Mouse (Mus musculus): ENCODE data around the gene Pom121l2. TPM values are rescaled to one million over a fixed set of nuclear protein-coding genes. Genes with fewer than 3 reads are reported as not detected.

Pom121l2 gene
- polyA plus RNA-seq, 1 experiment = not detected

DNA sequence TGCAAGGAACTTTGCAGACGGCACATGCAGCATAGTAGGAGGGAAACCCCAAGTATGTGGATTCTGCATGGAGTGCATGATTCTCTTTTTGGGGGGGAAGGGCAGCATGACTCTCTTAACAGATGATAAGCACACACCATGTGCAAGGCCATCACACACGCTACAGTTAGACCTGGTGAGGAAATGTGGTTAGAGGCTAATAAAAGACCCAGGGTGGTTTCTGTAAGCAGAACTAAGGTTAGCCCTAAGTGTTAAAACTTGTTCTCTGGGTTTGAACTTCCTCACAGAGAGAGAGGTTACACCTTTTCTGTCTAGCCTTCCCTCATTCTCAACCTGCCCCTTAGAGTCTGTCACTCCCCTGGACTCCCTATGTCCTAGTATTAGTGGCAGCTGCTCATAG is 20.4 kb downstream of the Pom121l2 start:
- H3K4me1 ChIP-seq (ENCODE audit: control insufficient read depth, insufficient read depth, low read length) = peaks cover 36% of the 10 kb centered on the region
- TF ChIP-seq POLR2A (IDR thresholded peaks at IDR 0.05; ENCODE audit: borderline replicate concordance, low read depth, low read length) (no peak), CTCF (IDR thresholded peaks at IDR 0.05; ENCODE audit: low read depth, low read length) (no peak)
- peak overlapping the region; percentile 35 for H3K4me3 ChIP-seq (ENCODE audit: insufficient read depth, low read length)
- peak overlapping the region; percentile 35 for H3K27ac ChIP-seq (ENCODE audit: insufficient read depth, low read depth, low read length)

- TF ChIP-seq CTCF (IDR thresholded peaks at IDR 0.05; ENCODE audit: low read depth, low read length) (no peak), POLR2A (IDR thresholded peaks at IDR 0.05; ENCODE audit: borderline replicate concordance, low read depth, low read length) (no peak)
- Histone ChIP-seq H3K4me3 (ENCODE audit: insufficient read depth, low read length) (peak overlapping the region; percentile 35), H3K27ac (ENCODE audit: insufficient read depth, low read depth, low read length) (peak overlapping the region; percentile 35), H3K4me1 (ENCODE audit: control insufficient read depth, insufficient read depth, low read length) (peaks cover 36% of the 10 kb centered on the region)
Measured at GRCm38 (mm10) chr13:22001823-22002222, 20.8 kb downstream of the Pom121l2 start.

DNA sequence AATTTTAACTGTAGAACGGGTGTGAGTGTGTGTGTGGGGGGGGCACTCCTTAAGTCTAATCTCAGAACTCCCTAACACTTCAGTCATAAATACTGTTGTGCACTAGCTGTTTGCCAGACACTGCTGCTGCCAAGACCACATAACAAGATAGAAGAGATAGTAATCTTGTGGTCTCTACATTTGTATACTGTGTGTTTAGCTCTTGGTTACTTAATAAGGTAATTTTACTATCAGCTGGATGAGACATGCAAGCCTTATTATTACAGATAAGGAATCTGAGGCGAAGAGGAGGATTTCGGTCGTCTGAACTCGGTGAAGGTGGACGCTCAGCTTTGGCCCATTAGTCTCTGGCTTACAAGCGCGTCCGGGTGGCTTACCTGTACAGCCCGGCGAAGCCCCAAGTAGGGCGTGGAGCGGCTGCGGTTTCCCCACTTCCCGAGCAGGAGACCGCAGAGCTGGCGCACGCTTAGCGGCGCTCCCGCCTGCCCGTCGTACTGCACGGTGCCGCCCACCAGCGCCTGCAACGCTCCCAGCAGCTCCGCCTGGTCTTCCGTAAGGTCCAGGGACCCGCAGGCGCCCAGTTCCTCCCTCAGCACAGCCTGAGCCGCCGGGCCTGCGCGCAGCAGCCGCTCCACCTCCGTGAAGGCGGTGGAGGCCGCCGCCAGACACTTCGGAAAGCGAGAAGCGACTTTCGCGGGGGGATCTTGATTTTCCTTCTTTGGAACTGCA is 24.8 kb downstream of the Pom121l2 start:
- H3K4me1 ChIP-seq (ENCODE audit: control insufficient read depth, insufficient read depth, low read length) = peaks cover 37% of the 10 kb centered on the region
- H3K4me3 ChIP-seq (ENCODE audit: insufficient read depth, low read length) = peak overlapping the region; percentile 75
- TF ChIP-seq POLR2A (IDR thresholded peaks at IDR 0.05; ENCODE audit: borderline replicate concordance, low read depth, low read length) = no peak
- no peak overlapping the region for H3K27ac ChIP-seq (ENCODE audit: insufficient read depth, low read depth, low read length)

DNA sequence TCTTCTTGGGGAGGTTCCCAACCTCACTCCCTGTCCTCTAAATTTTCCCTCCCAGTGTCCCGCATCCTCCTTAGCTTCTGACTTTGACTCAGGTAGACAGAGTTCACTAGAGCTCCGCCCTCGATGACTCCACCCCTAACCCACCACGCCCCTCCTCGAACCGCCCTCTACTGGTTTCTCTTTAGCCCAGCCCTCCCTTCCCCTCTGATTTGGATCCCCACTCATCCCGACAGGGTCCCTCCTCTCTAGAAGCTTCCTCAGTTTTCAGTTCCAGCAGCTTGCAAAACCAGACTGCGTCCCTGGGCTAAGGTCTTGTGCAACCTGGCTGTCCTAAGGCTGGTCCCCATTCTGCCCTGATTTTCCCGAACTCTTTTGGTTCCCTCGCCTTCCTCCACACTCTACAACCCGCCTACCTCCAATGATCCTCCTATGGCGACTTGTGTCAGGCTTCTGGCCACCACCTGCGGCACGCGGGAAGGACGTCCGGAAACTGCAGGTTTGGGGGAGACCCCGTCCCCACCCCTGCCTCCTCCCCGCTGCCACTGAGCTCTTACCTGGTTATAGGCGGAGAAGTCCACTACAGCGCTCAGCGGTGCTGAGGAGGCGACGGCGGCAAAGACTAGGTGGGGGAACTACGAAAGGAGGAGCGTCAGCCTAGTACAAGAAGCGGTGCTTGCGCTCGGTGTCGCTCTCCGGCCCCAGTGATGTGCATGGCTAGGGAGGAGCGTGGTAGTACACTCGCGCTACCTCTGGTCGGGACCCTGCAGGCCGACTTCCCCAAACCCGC is 25.5 kb downstream of the Pom121l2 start:
- Histone ChIP-seq H3K27ac (ENCODE audit: insufficient read depth, low read depth, low read length) (no peak overlapping the region), H3K4me1 (ENCODE audit: control insufficient read depth, insufficient read depth, low read length) (peaks cover 30% of the 10 kb centered on the region), H3K4me3 (ENCODE audit: insufficient read depth, low read length) (peak overlapping the region; percentile 75)
- TF ChIP-seq POLR2A (IDR thresholded peaks at IDR 0.05; ENCODE audit: borderline replicate concordance, low read depth, low read length) (no peak), CTCF (IDR thresholded peaks at IDR 0.05; ENCODE audit: low read depth, low read length) (no peak)

- Histone ChIP-seq H3K4me3 (ENCODE audit: insufficient read depth, low read length) (peak overlapping the region; percentile 75), H3K27ac (ENCODE audit: insufficient read depth, low read depth, low read length) (no peak overlapping the region), H3K4me1 (ENCODE audit: control insufficient read depth, insufficient read depth, low read length) (peaks cover 26% of the 10 kb centered on the region)
- no peak for TF ChIP-seq POLR2A (IDR thresholded peaks at IDR 0.05; ENCODE audit: borderline replicate concordance, low read depth, low read length)
- no peak for TF ChIP-seq CTCF (IDR thresholded peaks at IDR 0.05; ENCODE audit: low read depth, low read length)
Measured at GRCm38 (mm10) chr13:22007121-22007510, 26.1 kb downstream of the Pom121l2 start.

DNA sequence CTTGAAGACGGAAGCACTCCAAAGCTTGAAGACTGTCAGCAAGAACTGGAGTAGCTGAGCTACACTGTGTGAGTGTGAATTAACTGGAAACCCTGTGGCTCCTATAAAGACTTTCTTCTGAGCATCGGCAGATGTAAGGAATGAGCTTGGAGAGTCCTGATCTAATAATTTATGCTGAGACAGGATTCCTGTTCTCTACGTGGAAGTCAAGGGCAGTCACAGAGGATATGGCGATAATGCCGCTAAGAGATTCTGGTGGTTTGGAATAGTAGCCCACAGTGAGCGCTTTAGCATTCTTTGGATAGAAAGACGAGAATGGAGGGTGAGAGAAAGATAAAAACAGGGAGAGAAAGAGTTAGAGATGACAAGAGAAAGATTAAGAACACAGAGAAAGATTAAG is 26.9 kb downstream of the Pom121l2 start:
- no peak for TF ChIP-seq POLR2A (IDR thresholded peaks at IDR 0.05; ENCODE audit: borderline replicate concordance, low read depth, low read length)
- TF ChIP-seq CTCF (IDR thresholded peaks at IDR 0.05; ENCODE audit: low read depth, low read length) = no peak
- no peak overlapping the region for H3K4me3 ChIP-seq (ENCODE audit: insufficient read depth, low read length)
- peaks cover 20% of the 10 kb centered on the region for H3K4me1 ChIP-seq (ENCODE audit: control insufficient read depth, insufficient read depth, low read length)
- no peak overlapping the region for H3K27ac ChIP-seq (ENCODE audit: insufficient read depth, low read depth, low read length)

DNA sequence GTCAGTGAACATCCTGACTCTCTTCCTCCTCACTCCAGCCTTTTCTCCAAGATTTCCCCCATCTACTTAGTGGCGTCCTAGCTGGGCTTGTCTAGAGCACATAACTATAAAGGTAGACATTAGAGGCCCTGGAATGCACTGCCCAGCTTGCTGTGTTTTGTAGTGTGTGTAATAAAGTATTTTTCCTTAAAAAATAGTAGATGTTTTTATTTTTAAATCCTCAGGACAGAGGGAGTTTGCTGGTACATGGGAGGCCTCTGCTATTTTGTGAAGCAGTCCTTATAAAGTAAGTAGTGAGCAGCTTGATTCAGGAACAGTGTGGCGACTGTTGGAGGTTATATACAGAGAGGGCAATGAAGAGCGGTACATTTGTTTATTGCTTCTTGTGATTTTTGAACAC is 27.7 kb downstream of the Pom121l2 start:
- H3K4me1 ChIP-seq (ENCODE audit: control insufficient read depth, insufficient read depth, low read length) = peaks cover 12% of the 10 kb centered on the region
- TF ChIP-seq POLR2A (IDR thresholded peaks at IDR 0.05; ENCODE audit: borderline replicate concordance, low read depth, low read length) (no peak), CTCF (IDR thresholded peaks at IDR 0.05; ENCODE audit: low read depth, low read length) (no peak)
- H3K4me3 ChIP-seq (ENCODE audit: insufficient read depth, low read length) = no peak overlapping the region
- H3K27ac ChIP-seq (ENCODE audit: insufficient read depth, low read depth, low read length) = no peak overlapping the region

DNA sequence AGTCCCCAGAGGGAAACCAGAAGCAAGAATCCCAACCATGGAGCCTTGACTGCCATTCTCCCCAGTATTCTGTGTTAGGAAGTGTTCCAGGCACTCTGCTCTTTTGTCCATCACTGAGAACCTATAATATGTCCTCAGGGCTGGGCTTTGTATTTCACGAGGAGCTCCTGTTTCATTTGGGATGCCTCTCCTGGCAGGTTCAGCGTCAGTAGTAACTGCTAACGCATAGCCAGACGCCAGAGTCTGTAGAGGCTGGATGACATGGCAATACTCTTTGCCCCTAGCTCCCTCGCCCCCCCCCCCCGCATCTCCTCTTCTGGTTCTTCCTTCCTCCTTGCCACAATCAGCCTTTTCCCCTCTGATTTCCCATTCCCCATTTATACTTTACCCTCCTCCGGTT is 28.6 kb downstream of the Pom121l2 start, which contains the start of gene Prss16:
Prss16 (minus strand) TSS at position 101 of the 400 bp plus-strand sequence.
- Histone ChIP-seq H3K27ac (ENCODE audit: insufficient read depth, low read depth, low read length) (no peak within 1 kb of the TSS), H3K4me3 (ENCODE audit: insufficient read depth, low read length) (no peak within 1 kb of the TSS), H3K4me1 (ENCODE audit: control insufficient read depth, insufficient read depth, low read length) (peaks cover 8% of the 10 kb centered on the region)
- no peak for TF ChIP-seq CTCF (IDR thresholded peaks at IDR 0.05; ENCODE audit: low read depth, low read length)
- TF ChIP-seq POLR2A (IDR thresholded peaks at IDR 0.05; ENCODE audit: borderline replicate concordance, low read depth, low read length) = no peak

DNA sequence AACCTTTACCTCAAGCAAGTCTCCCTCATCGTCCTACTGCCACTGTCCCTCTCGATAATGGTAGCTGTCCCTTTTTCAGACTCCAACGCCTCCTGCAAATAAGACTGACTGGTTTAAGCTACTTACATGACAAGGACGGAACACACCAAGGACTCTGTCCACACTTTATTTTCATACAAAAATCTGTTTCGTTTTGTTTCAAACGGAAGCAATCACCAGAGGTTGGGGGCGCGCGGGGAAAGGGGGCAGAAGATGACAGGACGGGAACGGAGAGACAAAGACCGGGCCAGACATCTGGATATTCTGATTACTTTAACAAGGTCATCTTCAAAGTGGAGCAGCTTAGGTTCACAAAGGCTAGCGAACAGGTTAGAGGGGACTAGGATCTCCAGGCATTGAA is 32.7 kb downstream of the Pom121l2 start:
- TF ChIP-seq CTCF (IDR thresholded peaks at IDR 0.05; ENCODE audit: low read depth, low read length) (no peak), POLR2A (IDR thresholded peaks at IDR 0.05; ENCODE audit: borderline replicate concordance, low read depth, low read length) (no peak)

DNA sequence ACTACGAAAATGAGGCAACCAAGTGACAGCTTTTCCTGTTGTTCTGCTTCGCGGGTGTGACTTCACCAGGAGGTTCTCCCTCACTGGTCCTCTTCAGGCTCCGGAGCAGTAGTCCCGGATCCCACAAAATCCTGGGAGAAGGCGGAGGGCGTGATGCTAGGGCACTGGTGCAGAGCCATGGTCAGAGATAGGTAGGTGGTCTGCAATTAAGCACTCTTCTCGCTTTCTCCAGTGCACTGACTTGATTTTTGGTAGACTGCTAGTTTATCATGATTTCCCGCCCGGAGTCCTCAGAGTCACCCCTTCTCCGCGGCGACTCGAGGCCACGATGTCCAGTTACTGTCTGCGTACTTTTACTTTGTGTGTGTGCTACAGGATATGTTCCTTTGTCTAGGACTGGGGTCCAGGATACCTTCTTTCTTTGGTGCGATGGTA is 33.4 kb downstream of the Pom121l2 start:
- Histone ChIP-seq H3K27ac (ENCODE audit: insufficient read depth, low read depth, low read length) (no peak overlapping the region), H3K4me3 (ENCODE audit: insufficient read depth, low read length) (peak overlapping the region; percentile 51)
- no peak for TF ChIP-seq CTCF (IDR thresholded peaks at IDR 0.05; ENCODE audit: low read depth, low read length)
- no peak for TF ChIP-seq POLR2A (IDR thresholded peaks at IDR 0.05; ENCODE audit: borderline replicate concordance, low read depth, low read length)

More for the DNA sequence above, 32.7 kb downstream of the Pom121l2 start:
- peak overlapping the region; percentile 25; the same call in 1 of the 2 replicates for H3K4me3 ChIP-seq (ENCODE audit: insufficient read depth, low read length)
- H3K27ac ChIP-seq (ENCODE audit: insufficient read depth, low read depth, low read length) = no peak overlapping the region
- H3K4me1 ChIP-seq (ENCODE audit: control insufficient read depth, insufficient read depth, low read length) = peaks cover 11% of the 10 kb centered on the region

More for the DNA sequence above, 33.4 kb downstream of the Pom121l2 start:
- peaks cover 10% of the 10 kb centered on the region for H3K4me1 ChIP-seq (ENCODE audit: control insufficient read depth, insufficient read depth, low read length)
